Mouse (Mus musculus): ENCODE data around the gene Isy1.

DNA sequence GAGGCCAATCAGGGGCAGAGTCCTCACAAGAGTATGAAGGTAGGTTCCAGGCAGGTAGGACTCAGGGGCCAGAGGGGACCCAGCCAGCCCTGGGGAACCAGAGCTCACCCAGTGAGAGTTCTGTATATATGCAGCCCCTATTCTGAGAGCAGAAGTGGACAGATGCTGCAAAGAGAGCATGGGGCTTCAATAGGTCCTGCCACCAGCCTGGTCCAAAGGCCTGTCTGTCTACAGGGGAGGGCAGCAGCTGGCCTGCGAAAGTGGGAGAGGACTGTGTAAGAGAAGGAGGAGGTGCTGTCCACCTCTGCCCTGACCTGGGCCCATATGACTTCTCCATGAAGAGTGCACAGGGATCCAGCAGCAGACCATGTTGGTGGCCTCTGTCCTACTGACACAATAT is 61.9 kb downstream of the Isy1 start:
- TF ChIP-seq CTCF (IDR thresholded peaks at IDR 0.05), result no peak
- TF ChIP-seq EP300 (IDR thresholded peaks at IDR 0.05), result no peak
